Mouse (Mus musculus): ENCODE data around the gene Pkd1.

- TF ChIP-seq CTCF (IDR thresholded peaks at IDR 0.05; ENCODE audit: extremely low read depth, insufficient read depth, low read length), result no peak
- TF ChIP-seq POLR2A (IDR thresholded peaks at IDR 0.05; ENCODE audit: extremely low read depth, insufficient read depth, low read length), result no peak
These were observed 42.4 kb upstream of the Pkd1 start for GRCm38 (mm10) chr17:24507129-24507664.

All from cortical plate, adult 2 months (tissue).